Mouse (Mus musculus): ENCODE measurements around the gene Fibp. TPM values are rescaled to one million over a fixed set of nuclear protein-coding genes. Genes with fewer than 3 reads are reported as not detected.

Gene Fibp
- total RNA-seq, 1 experiment from 2014 or later, result 104 TPM

DNA sequence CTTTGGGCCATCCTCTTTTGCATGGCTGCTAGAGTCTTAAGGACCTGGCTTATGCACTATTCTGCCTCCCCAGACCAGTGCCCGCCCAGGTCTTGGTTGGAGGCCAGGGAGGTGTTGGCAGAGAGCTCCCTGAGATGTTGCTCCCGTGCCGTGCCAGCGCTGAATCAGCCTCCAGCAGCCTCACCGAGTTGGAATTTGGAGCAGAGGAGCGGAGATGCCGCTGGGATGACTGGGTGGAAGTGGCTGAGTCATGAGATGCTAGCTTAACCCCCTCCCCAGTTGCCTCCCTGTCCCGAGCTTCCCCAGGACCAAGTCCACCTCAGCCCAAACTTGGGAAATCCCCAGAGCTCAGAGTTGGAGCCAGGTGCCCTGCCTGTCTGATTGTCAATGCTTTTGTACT is 30.6 kb upstream of the Fibp start:
- ATAC-seq (replicated peaks; ENCODE audit: insufficient number of reproducible peaks, low FRiP score, low TSS enrichment, poor library complexity, severe bottlenecking), result no peak

DNA sequence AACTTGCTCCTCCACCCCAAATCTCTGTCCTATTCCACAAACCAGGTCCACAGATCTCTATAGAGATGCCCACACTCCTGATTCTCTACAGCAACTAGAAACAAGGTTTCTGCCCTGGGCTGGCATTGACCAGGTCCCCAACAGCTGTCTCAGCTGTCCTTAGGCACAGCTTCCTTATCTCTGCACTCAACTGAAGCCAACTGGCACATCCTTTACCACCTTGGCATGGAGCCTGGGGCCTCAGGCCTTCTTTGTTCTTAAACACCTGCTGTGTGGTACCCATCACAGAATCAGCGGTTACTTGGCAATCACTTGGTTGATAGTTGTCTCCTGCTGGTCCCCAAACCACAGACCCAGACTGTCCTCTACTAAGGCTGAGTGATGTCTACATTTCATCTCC is 30.0 kb upstream of the Fibp start:
- no peak for ATAC-seq (replicated peaks; ENCODE audit: insufficient number of reproducible peaks, low FRiP score, low TSS enrichment, poor library complexity, severe bottlenecking)

DNA sequence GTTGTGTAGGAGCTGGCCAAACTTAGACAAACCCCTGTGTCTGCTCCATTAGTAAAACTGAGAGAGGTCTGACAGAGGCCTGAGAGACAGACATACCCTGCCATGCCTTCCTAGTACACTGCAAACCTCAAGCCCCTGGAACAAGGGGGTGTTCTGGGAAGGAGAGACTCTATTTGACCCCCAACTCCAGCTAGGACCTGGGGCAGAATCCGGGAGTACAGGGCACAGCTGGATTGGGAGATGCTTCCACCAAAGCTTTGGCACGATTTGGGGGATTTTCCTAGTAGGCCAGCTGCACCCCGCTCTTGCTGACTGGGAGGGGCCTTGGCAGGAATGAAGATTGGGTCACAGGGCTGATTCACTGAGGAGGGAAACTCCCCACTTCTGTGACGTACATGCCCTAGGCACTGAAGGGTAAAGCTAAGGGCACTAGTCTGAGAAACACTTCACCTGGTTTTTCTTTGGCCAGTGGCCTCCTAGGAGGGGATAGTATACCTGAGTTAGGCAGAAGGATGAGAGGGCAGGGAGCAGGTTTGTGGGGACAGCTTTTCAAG is 28.4 kb upstream of the Fibp start:
- no peak for ATAC-seq (replicated peaks; ENCODE audit: insufficient number of reproducible peaks, low FRiP score, low TSS enrichment, poor library complexity, severe bottlenecking)

DNA sequence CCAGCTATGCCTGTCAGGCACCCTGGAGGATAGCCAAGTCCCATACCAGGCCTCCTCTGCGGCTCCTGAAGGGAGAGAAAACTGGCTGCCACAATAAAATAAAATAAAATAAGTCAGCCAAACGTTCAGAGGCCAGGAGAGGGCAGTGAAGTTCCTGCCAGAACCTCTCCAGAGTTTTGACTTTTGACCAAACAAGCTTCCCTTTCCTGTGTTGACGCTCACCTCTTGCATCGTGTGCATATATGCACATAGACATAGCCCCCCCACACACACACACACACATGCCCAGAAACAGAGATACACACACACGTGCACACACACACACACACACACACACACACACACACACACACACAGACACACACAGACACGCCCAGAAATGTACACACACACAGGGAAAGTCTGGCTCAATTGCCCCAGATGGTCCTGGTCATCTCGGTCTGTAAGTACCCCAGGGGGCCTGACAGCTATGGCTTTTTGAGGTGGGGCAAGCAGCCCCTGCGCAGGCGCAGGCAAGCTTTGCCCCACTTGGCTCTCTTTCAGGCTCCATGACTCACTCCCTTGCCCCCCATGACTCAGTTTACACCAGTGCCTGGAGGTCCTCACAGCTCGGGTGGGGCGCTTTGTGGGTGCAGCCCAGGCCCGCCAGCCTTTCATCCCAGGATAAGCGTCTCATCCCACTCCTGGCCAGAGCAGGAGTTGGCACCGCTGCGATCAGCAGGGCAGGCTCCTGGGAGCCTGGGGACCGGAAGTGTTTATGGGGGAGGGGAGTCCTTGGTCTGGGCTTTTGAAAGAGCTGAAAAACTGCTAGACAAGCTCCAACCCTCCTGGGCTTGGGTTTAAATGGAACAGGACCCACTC is 27.2 kb upstream of the Fibp start:
- ATAC-seq (replicated peaks; ENCODE audit: insufficient number of reproducible peaks, low FRiP score, low TSS enrichment, poor library complexity, severe bottlenecking), result peak; percentile 81

DNA sequence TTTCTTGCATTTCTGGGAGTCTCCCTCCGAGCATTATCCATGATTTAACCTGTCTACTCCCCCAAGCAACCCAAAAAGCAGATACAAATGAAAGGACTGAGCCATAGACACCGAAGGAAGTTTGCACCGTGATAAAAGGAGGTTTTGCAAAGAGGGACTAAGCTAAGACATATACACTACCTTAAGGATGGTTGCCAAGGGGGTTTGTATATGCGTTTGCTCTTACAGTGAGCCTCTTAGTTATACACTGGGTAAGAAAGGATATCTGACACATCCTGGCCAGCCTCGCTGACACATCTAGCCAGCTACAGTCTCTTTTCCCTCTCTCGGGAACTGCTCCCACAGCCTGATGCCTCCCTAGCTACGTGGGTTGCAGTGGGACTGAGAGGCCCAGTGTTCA is 26.5 kb upstream of the Fibp start:
- ATAC-seq (replicated peaks; ENCODE audit: insufficient number of reproducible peaks, low FRiP score, low TSS enrichment, poor library complexity, severe bottlenecking), result no peak

DNA sequence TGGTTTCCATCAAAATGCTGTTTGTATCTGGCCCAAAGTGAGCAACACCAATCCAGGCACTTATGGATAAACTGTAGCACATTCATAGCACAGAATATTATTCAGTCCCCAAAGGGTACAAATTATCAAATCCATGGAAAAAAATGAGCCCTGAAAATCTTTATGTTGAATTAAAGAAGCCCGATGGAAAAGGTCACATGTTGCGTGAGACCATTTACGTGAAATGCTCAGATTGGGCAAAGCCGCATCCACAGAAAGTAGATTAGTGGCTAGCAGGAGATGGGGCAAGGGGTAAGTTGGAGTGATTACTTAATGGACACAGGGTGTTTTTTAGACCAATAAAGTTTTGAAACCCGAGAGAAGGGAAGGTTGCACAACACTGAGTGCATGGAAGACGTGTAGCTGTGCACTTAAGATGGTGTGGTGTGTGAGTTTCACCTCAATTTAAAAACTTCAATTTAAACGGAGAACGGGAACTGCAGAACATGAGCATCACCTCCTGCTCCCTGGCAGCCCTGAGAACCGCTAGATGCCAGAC is 16.0 kb upstream of the Fibp start:
- peak; percentile 36; the same call in 1 of the 2 replicates for ATAC-seq (replicated peaks; ENCODE audit: insufficient number of reproducible peaks, low FRiP score, low TSS enrichment, poor library complexity, severe bottlenecking)

DNA sequence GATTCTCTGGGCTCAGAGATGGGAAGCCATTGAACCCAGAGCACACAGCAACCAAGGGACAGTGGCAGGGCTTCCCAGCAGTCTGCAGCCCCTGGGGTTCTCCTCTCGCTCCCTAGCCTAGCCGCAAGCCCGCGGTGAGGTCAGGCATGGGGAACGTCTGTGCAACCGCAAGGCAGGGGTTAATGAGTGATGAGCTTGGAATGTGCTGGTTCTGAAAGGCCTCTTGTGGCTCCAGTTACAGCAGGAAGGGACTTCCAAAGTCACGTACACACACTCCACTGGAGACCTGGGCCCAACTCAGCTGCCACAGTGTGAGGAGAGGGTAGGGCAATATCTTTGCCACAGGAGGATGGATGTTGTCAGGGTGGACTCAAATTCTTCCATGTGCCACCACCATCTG is 15.5 kb upstream of the Fibp start:
- ATAC-seq (replicated peaks; ENCODE audit: insufficient number of reproducible peaks, low FRiP score, low TSS enrichment, poor library complexity, severe bottlenecking), result no peak

DNA sequence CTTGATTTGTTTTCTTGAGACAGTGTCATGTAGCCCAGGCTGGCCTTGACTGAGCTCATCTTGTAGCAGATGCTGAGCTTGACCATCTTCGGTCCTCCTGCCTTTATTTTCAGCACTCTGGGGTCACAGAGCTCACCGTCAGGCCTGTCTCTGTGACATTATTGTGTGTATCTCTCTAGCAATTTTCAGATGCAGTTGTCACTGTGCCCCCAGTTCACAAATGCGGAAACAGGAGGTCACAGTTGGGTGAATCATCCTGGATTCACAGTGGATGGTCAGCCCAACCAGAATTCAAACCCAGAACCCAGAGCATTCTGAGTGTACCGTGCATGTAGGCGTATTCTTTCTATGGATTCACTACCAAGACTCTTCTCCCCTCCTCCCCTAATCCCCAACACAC is 14.7 kb upstream of the Fibp start:
- no peak for ATAC-seq (replicated peaks; ENCODE audit: insufficient number of reproducible peaks, low FRiP score, low TSS enrichment, poor library complexity, severe bottlenecking)

DNA sequence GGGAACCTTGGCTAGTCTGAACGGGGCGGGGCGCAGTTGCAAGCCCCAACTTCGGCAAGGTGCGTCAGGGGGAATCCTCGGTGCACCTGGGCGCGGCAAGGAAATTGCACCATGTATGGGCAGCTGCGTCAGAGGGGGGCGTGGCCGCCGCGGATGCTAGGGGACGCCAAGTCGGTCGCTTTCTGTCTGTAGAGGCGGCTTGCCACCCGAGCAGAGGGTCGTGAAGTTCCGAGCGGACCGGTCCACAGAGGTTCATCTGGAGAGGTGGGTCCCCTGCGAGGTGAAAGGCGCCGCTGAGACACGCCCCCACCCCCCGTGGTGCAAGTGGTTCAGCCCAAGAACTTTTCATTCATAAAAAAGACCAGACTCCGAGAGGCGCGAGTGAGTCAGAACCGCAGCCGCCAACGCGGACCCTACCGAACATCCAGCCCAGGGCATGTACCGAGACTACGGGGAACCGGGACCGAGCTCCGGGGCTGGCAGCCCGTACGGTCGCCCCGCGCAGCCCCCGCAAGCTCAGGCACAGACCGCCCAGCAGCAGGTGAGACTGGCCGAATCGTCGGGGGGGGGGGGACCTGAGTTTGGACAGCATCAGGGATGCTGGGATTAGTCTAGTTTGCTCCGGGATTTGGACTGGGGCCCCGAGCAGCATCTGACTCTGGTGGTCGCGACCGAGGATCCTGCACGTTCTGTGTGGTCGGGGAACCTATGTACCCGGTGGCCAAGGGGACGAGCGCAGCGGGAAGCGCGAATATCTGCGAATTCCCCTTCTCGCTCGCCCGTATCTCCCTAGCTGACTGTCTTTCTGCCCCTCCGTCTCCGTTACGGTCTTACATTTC is 12.7 kb upstream of the Fibp start, which contains the start of gene Fosl1:
Gene Fosl1, plus strand, starts transcription at position 33 of the 839 bp plus-strand sequence.
- ATAC-seq (replicated peaks; ENCODE audit: insufficient number of reproducible peaks, low FRiP score, low TSS enrichment, poor library complexity, severe bottlenecking), result peak; percentile 64

DNA sequence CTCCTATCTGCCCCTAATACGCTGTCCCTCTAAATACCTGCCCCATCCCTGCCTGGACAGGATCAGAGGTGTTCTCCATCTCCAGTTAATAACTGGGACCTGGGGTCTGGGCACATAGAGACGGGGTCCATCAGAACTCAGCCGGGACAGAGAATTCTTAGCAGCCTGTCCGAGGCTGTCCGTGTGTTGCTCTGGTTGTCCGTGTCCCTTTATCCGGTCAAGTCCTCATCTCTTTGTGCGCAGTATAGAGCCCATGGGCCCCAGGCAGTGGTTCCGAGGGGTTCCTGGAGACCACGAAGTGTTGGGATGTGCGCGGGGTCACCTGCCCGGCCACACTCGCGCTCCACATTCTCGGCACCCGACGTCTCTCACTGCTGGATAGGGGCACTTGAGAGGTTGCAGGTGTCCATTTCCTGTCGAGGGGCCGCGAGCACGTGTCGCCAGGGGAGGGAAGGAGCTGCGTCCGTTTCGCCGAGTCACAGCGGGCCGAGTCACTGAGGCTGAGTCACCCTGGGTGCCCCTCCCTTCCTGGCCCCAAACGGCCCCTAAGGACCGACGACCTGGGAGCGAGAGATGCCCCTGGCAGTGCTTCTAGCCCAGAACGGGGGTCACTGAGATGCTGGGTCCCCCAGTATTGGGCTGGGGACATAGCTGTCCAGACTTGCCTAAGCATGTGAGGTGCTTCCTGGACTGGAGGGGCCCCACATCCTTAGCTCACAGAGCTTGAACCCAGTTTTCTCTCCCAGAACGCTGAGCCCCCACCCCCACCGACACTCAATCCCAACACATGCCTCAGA is 11.9 kb upstream of the Fibp start:
- peak; percentile 29; the same call in 1 of the 2 replicates for ATAC-seq (replicated peaks; ENCODE audit: insufficient number of reproducible peaks, low FRiP score, low TSS enrichment, poor library complexity, severe bottlenecking)

DNA sequence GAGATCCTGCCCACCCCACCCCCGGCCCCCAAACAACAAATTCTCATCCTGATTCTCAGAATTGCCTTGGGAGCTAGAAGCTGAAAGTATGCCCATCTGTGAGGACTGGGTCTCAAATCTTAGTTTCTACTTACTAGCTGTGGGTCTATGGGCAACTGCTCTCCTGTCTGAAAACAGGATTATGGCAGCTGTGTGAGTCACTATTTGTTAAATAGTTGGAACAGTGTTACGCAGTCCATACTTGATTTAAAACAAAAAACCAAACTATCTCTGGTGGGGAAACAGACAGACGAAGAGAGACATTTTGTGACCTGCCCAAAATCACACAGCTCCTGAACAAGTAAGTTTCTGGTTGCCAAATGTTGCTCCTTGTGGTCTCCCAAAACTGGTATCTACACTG is 10.7 kb upstream of the Fibp start:
- ATAC-seq (replicated peaks; ENCODE audit: insufficient number of reproducible peaks, low FRiP score, low TSS enrichment, poor library complexity, severe bottlenecking), result no peak

DNA sequence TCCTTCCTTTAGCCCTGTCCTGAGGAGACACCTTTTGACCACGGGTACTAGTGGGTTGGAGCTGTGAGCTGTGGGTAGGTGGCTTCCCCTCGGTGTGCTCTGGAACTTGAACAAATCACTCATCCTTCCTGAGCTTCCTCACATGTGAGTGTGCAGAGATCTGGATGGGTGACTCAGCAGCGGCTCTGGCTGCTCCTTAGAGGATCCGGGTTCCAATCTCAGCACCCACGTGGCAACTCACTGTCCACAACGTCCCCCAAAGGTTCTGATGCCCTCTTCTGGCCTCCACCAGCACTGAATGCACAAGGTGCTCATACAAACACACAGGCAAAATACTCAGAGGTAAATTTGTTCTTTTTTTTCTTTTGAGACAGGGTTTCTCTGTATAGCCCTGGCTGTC is 8.6 kb upstream of the Fibp start:
- ATAC-seq (replicated peaks; ENCODE audit: insufficient number of reproducible peaks, low FRiP score, low TSS enrichment, poor library complexity, severe bottlenecking), result no peak

DNA sequence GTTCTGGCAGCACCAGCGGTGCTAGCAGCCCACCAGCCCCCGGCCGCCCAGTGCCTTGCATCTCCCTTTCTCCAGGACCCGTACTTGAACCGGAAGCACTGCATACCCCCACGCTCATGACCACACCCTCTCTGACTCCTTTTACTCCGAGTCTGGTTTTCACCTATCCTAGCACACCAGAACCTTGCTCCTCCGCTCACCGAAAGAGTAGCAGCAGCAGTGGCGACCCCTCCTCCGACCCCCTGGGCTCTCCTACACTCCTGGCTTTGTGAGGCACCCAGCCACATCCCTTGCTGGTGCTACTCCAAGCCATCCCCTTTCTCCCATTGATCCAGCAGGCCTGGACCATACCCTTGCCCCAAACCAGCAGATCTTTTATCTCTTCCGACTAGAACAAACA is 5.4 kb upstream of the Fibp start:
- ATAC-seq (replicated peaks; ENCODE audit: insufficient number of reproducible peaks, low FRiP score, low TSS enrichment, poor library complexity, severe bottlenecking), result no peak

DNA sequence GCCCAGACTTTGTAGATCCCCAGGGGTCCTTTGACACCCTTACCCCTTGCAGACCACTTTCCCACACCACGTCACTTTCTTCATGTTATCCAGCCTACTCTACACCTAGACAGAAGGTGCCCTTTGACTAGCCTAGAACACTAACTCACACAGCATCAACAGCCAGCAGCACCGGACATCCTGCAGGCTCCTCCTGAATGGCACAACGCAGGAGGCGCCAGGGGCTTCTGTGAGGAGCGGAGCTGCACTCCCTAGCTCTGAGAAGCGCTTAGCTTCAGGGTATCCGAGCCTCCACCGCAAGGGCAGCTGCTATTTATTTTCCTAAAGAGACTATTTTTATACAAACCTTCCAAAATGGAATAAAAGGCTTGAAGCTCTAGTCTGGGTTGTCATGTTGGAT is 4.8 kb upstream of the Fibp start:
- no peak for ATAC-seq (replicated peaks; ENCODE audit: insufficient number of reproducible peaks, low FRiP score, low TSS enrichment, poor library complexity, severe bottlenecking)

DNA sequence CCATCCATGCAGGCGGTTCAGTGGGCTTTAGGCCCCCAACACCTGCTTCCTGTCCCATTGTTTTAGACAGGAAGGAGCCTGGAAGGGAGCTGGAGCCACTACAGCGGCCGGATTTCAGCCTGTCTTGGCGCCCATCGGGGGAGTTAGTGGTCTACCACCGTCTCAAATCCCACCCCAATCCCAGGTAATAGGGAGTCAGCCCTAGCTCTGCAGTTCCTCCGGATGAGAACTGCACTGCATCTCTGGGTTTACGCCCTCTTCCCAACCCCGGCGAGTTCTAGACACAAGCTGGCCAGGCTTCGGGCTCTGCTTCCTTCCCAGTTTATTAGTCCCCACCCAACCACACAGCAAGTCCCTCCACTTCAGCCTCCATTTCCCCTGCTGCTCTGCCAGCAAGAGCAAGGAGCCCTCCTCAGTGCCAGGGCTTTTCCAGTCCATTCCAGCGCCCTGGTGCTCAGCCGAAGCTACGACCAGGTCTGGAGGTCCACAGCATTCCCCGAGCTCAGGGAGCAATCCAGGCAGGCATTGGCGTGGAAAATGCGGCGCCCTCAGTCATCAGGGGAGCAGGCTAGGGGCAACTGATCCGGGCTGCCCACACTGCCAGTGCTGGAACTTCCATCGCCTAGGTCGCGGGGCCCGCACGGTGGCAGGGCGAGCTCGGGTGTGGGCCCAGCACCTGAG is 4.0 kb upstream of the Fibp start:
- no peak for ATAC-seq (replicated peaks; ENCODE audit: insufficient number of reproducible peaks, low FRiP score, low TSS enrichment, poor library complexity, severe bottlenecking)

DNA sequence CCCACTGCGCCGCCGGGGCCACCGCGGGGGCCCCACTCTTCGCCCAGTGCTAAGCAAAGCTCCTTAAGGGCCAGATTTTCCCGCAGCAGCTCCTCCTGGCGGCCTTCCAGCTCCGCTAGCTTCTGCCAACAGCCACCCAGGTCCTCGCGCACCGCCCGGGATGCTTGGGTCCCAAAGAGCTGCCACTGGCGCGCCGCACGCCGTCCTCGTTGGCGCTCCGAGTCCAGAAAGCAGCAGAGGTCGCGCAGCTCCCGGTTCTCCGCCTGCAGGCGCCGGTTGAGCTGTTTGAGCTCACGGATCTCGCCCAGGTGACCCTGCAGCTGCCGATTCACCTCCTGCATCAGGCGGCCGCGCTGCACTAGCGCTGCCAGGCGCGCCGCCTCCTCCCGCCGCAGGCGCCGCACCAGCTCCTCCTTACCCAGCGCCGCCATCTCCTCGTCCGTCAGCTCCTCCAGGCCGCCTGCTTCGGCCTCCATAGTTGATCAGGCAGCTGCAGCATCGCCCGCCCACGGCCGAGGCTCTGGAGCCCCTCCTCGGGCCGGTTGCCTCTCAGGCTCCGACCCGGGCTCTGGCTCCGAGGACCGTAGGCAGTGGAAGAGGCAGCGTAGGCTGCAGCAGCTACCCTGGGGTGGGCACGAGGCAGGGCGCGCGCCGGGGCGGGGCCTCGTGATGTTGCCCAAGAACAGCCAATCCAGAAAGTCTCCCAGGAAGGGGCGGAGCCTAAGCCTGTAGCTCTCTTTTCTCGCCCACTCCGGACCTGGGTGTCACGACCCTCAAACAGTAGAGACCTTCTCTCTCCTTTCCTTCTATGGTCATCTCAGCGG is 3.3 kb upstream of the Fibp start:
- ATAC-seq (replicated peaks; ENCODE audit: insufficient number of reproducible peaks, low FRiP score, low TSS enrichment, poor library complexity, severe bottlenecking), result peak; percentile 71

DNA sequence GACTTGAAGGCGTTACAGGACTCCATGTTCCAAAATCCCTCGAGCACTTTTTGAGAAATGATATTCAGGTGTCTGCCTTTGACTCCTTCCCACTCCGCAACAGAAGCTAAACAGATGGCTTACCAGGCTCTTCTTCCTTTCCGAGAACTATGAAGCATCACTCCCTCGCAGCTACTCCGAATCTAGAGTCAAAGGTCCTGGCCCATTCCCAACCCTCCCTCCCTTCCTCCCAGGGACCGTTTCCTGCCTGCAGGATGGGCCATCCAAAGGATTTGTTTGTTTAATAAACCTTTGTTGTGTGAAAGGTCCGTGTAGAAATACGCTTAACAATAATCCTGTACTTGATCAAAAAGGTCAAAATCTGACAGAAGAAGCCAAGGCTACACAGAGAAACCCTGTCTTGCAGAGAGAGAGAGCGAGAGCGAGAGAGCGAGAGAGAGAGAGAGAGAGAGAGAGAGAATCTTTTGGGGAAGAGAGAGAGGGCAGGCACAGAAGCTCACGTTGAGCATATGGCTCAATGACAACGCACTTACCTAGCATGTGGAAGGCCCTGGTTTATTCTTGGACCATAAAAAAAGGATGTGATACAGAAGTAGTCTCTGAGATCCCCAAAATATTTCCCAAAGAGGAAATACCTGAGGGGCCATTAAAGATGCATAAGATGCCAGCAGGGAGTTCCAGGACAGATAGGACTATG is 2.5 kb upstream of the Fibp start, which contains the start of gene Ccdc85b:
Gene Ccdc85b, minus strand, starts transcription at position 149 of the 697 bp plus-strand sequence.
- no peak for ATAC-seq (replicated peaks; ENCODE audit: insufficient number of reproducible peaks, low FRiP score, low TSS enrichment, poor library complexity, severe bottlenecking)

All from monocyte, adult 5-6 weeks (primary cell).